Mouse (Mus musculus) midbrain, embryonic 16.5 days (tissue): Measurements from ENCODE around the gene Aatk. TPM values are rescaled to one million over a fixed set of nuclear protein-coding genes. Genes with fewer than 3 reads are reported as not detected.

Source experiments
- ATAC-seq: fragments of 200-750 bp; cut with Nextera tagmentation; 2 replicates; pipeline ENCODE4 v1.8.0; 2017; ENCODE audit warnings: moderate TSS enrichment
- H3K27ac ChIP-seq: fragments of 300-500 bp; sonication (generic); 2 replicates; pipeline ENCODE4 v1.5.1; 2014; ENCODE audit warnings: mild to moderate bottlenecking, low read length, mixed read lengths
- H3K27me3 ChIP-seq: fragments of 300-500 bp; sonication (generic); 2 replicates; pipeline ENCODE4 v1.6.1; 2014; ENCODE audit warnings: low read depth, low read length, mixed read lengths; ENCODE audit not compliant: control insufficient read depth, insufficient read depth
- H3K36me3 ChIP-seq: fragments of 300-500 bp; sonication (generic); 2 replicates; pipeline ENCODE4 v1.6.1; 2014; ENCODE audit warnings: mild to moderate bottlenecking, low read length, moderate library complexity, mixed read lengths; ENCODE audit not compliant: control insufficient read depth, insufficient read depth
- H3K4me1 ChIP-seq: fragments of 300-500 bp; sonication (generic); 2 replicates; pipeline ENCODE4 v1.6.1; 2014; ENCODE audit warnings: mild to moderate bottlenecking, low read length, mixed read lengths; ENCODE audit not compliant: control insufficient read depth, insufficient read depth
- H3K4me2 ChIP-seq: fragments of 300-500 bp; sonication (generic); 2 replicates; pipeline ENCODE4 v1.6.1; 2014; ENCODE audit warnings: mild to moderate bottlenecking, low read length, mixed read lengths
- H3K4me3 ChIP-seq: fragments of 300-500 bp; sonication (generic); 2 replicates; pipeline ENCODE4 v1.5.1; 2014; ENCODE audit warnings: low read depth, mild to moderate bottlenecking, low read length, moderate library complexity, mixed read lengths
- H3K9ac ChIP-seq: fragments of 300-500 bp; sonication (generic); 2 replicates; pipeline ENCODE4 v1.6.1; 2014; ENCODE audit warnings: low read depth, low read length, mixed read lengths
- H3K9me3 ChIP-seq: fragments of 300-500 bp; sonication (generic); replicated peaks from 2 replicates; pipeline ENCODE4 v1.6.1; 2014; ENCODE audit warnings: mild to moderate bottlenecking, low read length, mixed read lengths; ENCODE audit not compliant: control insufficient read depth, poor library complexity, severe bottlenecking
- WGBS: fragments of 180-500 bp; shearing (Covaris S2); extraction: QIAGEN DNeasy Blood & Tissue Kit; methylation state at CpG from one replicate; pipeline ENCODE4 v1.1.7; 2014; 5-methylcytosine and 5-hydroxymethylcytosine counted together
- polyA plus RNA-seq: library from polyadenylated mRNA; unstranded; fragments of >200 nt; fragmentation: Nextera tagmentation; extraction: Ambion mirVana; gene quantifications from 2 replicates; pipeline ENCODE4 v1.2.1, GENCODE M21; 2015

Aatk gene
- polyA plus RNA-seq, 1 experiment from 2014 or later: 46.5 TPM

GRCm38 (mm10) chr11:120060634-120061033, 13.7 kb upstream of the Aatk start:
- WGBS: 83% methylated on average over 8 of the region's 8 CpGs
- Histone ChIP-seq H3K27me3 (no peaks in the 10 kb centered on the region), H3K4me2 (no peak overlapping the region), H3K27ac (no peak overlapping the region), H3K9ac (no peak overlapping the region), H3K4me1 (no peaks in the 10 kb centered on the region), H3K4me3 (no peak overlapping the region), H3K9me3 (0 out of 2 replicates have a peak, but pooled peaks cover 2% of the 10 kb centered on the region), H3K36me3 (peaks cover 2% of the 10 kb centered on the region; the same call in 1 of the 2 replicates)
- ATAC-seq: no peak

GRCm38 (mm10) chr11:120055953-120056732, 9.2 kb upstream of the Aatk start:
- Histone ChIP-seq H3K27ac (no peak overlapping the region), H3K4me2 (no peak overlapping the region), H3K27me3 (no peaks in the 10 kb centered on the region), H3K4me3 (no peak overlapping the region), H3K4me1 (no peaks in the 10 kb centered on the region), H3K36me3 (no peaks in the 10 kb centered on the region), H3K9me3 (0 out of 2 replicates have a peak, but pooled peaks cover 2% of the 10 kb centered on the region), H3K9ac (no peak overlapping the region)
- no peak for ATAC-seq
- WGBS: 81% methylated on average over 12 of the region's 12 CpGs

- Histone ChIP-seq H3K36me3 (no peaks in the 10 kb centered on the region), H3K27ac (no peak overlapping the region), H3K4me1 (peaks cover 4% of the 10 kb centered on the region), H3K9me3 (0 out of 2 replicates have a peak, but pooled peaks cover 2% of the 10 kb centered on the region), H3K27me3 (no peaks in the 10 kb centered on the region), H3K9ac (no peak overlapping the region), H3K4me2 (no peak overlapping the region), H3K4me3 (no peak overlapping the region)
- 82% methylated on average over 4 of the region's 4 CpGs for WGBS
- ATAC-seq: no peak
Observed at GRCm38 (mm10) chr11:120053846-120054245, 6.9 kb upstream of the Aatk start.

- H3K4me1 ChIP-seq: peaks cover 15% of the 10 kb centered on the region
- 74% methylated on average over 9 of the region's 9 CpGs for WGBS
- H3K27me3 ChIP-seq: no peaks in the 10 kb centered on the region
- no peak overlapping the region for H3K9ac ChIP-seq
- no peak overlapping the region for H3K4me3 ChIP-seq
- no peak overlapping the region for H3K27ac ChIP-seq
- no peak for ATAC-seq
- no peak overlapping the region for H3K4me2 ChIP-seq
- no peaks in the 10 kb centered on the region for H3K36me3 ChIP-seq
- H3K9me3 ChIP-seq: no peaks in the 10 kb centered on the region
Observed at GRCm38 (mm10) chr11:120052274-120052673, 5.3 kb upstream of the Aatk start.

GRCm38 (mm10) chr11:120051124-120051811, 4.3 kb upstream of the Aatk start:
- ATAC-seq: no peak

GRCm38 (mm10) chr11:120049067-120049466, 2.1 kb upstream of the Aatk start:
- Histone ChIP-seq H3K4me3 (no peak overlapping the region), H3K27me3 (no peaks in the 10 kb centered on the region), H3K36me3 (no peaks in the 10 kb centered on the region), H3K9ac (0 out of 2 replicates have a peak overlapping the region, but pooled peaks have one; percentile 26), H3K4me2 (peak overlapping the region; percentile 95; the same call in 1 of the 2 replicates), H3K9me3 (no peaks in the 10 kb centered on the region), H3K27ac (no peak overlapping the region), H3K4me1 (peaks cover 33% of the 10 kb centered on the region)
- no peak for ATAC-seq
- 78% methylated on average over 8 of the region's 8 CpGs for WGBS

More at GRCm38 (mm10) chr11:120051124-120051811, 4.3 kb upstream of the Aatk start:
- no peaks in the 10 kb centered on the region for H3K36me3 ChIP-seq
- no peaks in the 10 kb centered on the region for H3K9me3 ChIP-seq
- no peak overlapping the region for H3K9ac ChIP-seq
- H3K4me1 ChIP-seq: peaks cover 15% of the 10 kb centered on the region
- no peak overlapping the region for H3K27ac ChIP-seq
- H3K4me2 ChIP-seq: no peak overlapping the region
- H3K4me3 ChIP-seq: no peak overlapping the region
- H3K27me3 ChIP-seq: no peaks in the 10 kb centered on the region
- 37% methylated on average over 14 of the region's 14 CpGs for WGBS

GRCm38 (mm10) chr11:120048252-120048556, 1.2 kb upstream of the Aatk start:
- WGBS: under 1% methylated on average over 21 of the region's 23 CpGs
- Histone ChIP-seq H3K9ac (peak overlapping the region; percentile 97), H3K4me1 (peaks cover 35% of the 10 kb centered on the region), H3K36me3 (no peaks in the 10 kb centered on the region), H3K27ac (peak overlapping the region; percentile 96), H3K4me2 (peak overlapping the region; percentile 95), H3K27me3 (no peaks in the 10 kb centered on the region), H3K4me3 (peak overlapping the region; percentile 77), H3K9me3 (no peaks in the 10 kb centered on the region)
- ATAC-seq: peak; percentile 26

- H3K27ac ChIP-seq: peak overlapping the region; percentile 96
- ATAC-seq: peak; percentile 49
- H3K4me1 ChIP-seq: peaks cover 35% of the 10 kb centered on the region
- peak overlapping the region; percentile 97 for H3K9ac ChIP-seq
- no peaks in the 10 kb centered on the region for H3K36me3 ChIP-seq
- H3K9me3 ChIP-seq: no peaks in the 10 kb centered on the region
- H3K4me3 ChIP-seq: peak overlapping the region; percentile 77
- no peaks in the 10 kb centered on the region for H3K27me3 ChIP-seq
- peak overlapping the region; percentile 95 for H3K4me2 ChIP-seq
- 7% methylated on average over 23 of the region's 23 CpGs for WGBS
Observed at GRCm38 (mm10) chr11:120047531-120048251, 724 bp upstream of the Aatk start.
